11 mouse cellular contexts compared by ENCODE assay signal in genomic region chr10:40737274-40738112, GRCm38 (mm10). TPM values are rescaled to one million over a fixed set of nuclear protein-coding genes. Genes with fewer than 3 reads are reported as not detected.
DNase-seq lines count a peak whose midpoint lies in the region; ATAC-seq and TF ChIP-seq lines count a peak whose summit lies in the region.
"Had no signal": no experiment of that assay in that cellular context is flagged by ENCODE, and none has a peak within 500 bp of the region (broad histone marks: within the 10 kb centered on the region; RNA-seq: fewer than 3 reads in every experiment).

No protein-coding gene starts in this region.

- no peaks in the 10 kb centered on the region for H3K27me3 ChIP-seq in cerebellum, adult 2 months (ENCODE audit: control insufficient read depth, insufficient read depth, low read length)
- no peaks in the 10 kb centered on the region for H3K27me3 ChIP-seq in hindbrain, embryonic 12.5 days
- H3K27me3 ChIP-seq in midbrain, embryonic 15.5 days (replicated peaks), result no peaks in the 10 kb centered on the region

- H3K36me3 ChIP-seq in hindbrain, embryonic 12.5 days, result no peaks in the 10 kb centered on the region
- H3K36me3 ChIP-seq in midbrain, embryonic 15.5 days (replicated peaks), result no peaks in the 10 kb centered on the region

- 33% methylated on average over 22 of the region's 22 CpGs for WGBS in cerebellum, adult 2 months
- 62% methylated on average over 22 of the region's 22 CpGs for WGBS in hindbrain, embryonic 12.5 days
- WGBS in midbrain, embryonic 15.5 days, result 56% methylated on average over 22 of the region's 22 CpGs

- DNase-seq in cerebellum, adult 2 months, result peak in 1 of 2 experiments; percentile 21
- DNase-seq in cerebellum, adult 11 months, result no peak
- DNase-seq in layer of hippocampus, adult 2 months (ENCODE audit: low spot score in 2 of 2), result no peak
- DNase-seq in layer of hippocampus, adult 11-12 months (ENCODE audit: low spot score), result no peak
- DNase-seq in adrenal gland, postnatal 36 days, result no peak
- DNase-seq: gastrocnemius, postnatal 10 days; layer of hippocampus, postnatal 36 days had no signal

- H3K4me1 ChIP-seq in cerebellum, adult 2 months (ENCODE audit: control insufficient read depth, insufficient read depth, low read length), result 0 out of 2 replicates have a peak, but pooled peaks cover 5% of the 10 kb centered on the region
- peaks cover 2% of the 10 kb centered on the region; the same call in 1 of the 2 replicates for H3K4me1 ChIP-seq in hindbrain, embryonic 12.5 days
- peaks cover 13% of the 10 kb centered on the region; the same call in 1 of the 2 replicates for H3K4me1 ChIP-seq in midbrain, embryonic 15.5 days

- H3K9ac ChIP-seq in hindbrain, embryonic 12.5 days, result no peak overlapping the region; the same call in 1 of the 2 replicates
- peak overlapping the region; percentile 12; the same call in 1 of the 2 replicates for H3K9ac ChIP-seq in midbrain, embryonic 15.5 days

- no peaks in the 10 kb centered on the region for H3K9me3 ChIP-seq in hindbrain, embryonic 12.5 days (replicated peaks)
- no peaks in the 10 kb centered on the region for H3K9me3 ChIP-seq in midbrain, embryonic 15.5 days

- no peak overlapping the region for H3K27ac ChIP-seq in cerebellum, adult 2 months (ENCODE audit: insufficient read depth, low read length)
- H3K27ac ChIP-seq in layer of hippocampus, adult 2 months, result peak overlapping the region; percentile 95
- H3K27ac ChIP-seq in hindbrain, embryonic 12.5 days, result peak overlapping the region; percentile 69
- peak overlapping the region; percentile 51 for H3K27ac ChIP-seq in midbrain, embryonic 15.5 days

- ATAC-seq in hindbrain, embryonic 12.5 days (ENCODE audit: low FRiP score), result peak; percentile 82
- ATAC-seq in midbrain, embryonic 15.5 days (replicated peaks), result peak; percentile 88
- ATAC-seq in erythroblast, adult 5-6 weeks (replicated peaks; ENCODE audit: low FRiP score, poor library complexity, severe bottlenecking), result no peak

- peak overlapping the region; percentile 29 for H3K4me2 ChIP-seq in hindbrain, embryonic 12.5 days (replicated peaks)
- H3K4me2 ChIP-seq in midbrain, embryonic 15.5 days, result peak overlapping the region; percentile 17

- no peak for TF ChIP-seq CTCF in cerebellum, adult 2 months (IDR thresholded peaks at IDR 0.05; ENCODE audit: borderline replicate concordance, insufficient read depth, low read depth, low read length)
- TF ChIP-seq CTCF in layer of hippocampus, adult 2 months (conservative IDR thresholded peaks at IDR 0.05), result no peak

- peak overlapping the region; percentile 43 for H3K4me3 ChIP-seq in cerebellum, adult 2 months (replicated peaks; ENCODE audit: insufficient read depth, low read depth, low read length)
- peak overlapping the region; percentile 36 for H3K4me3 ChIP-seq in layer of hippocampus, adult 2 months
- H3K4me3 ChIP-seq in hindbrain, embryonic 12.5 days, result no peak overlapping the region
- peak overlapping the region; percentile 1; the same call in 1 of the 2 replicates for H3K4me3 ChIP-seq in midbrain, embryonic 15.5 days

- no peak for TF ChIP-seq POLR2A in cerebellum, adult 2 months (IDR thresholded peaks at IDR 0.05; ENCODE audit: borderline replicate concordance, insufficient read depth, low read length)

RNA-seq across cellular contexts. Expression of gene Mettl24, which starts 54.4 kb away (rescaled TPM):
- polyA plus RNA-seq in cerebellum, adult 2 months (2012; rRNA removed), result 0.62 and 0.76 TPM in 2 replicates
- 1 to 10 TPM; 2.0 to 2.8 TPM for total RNA-seq in layer of hippocampus, adult 2 months (2021)
- polyA plus RNA-seq in hindbrain, embryonic 12.5 days (2016; fragmentation: Nextera tagmentation; extraction: Ambion mirVana), result 0.39 and 0.59 TPM in 2 replicates
- 0.47 and 0.71 TPM in 2 replicates for polyA plus RNA-seq in midbrain, embryonic 15.5 days (2015; fragmentation: Nextera tagmentation; extraction: Ambion mirVana)
- total RNA-seq in adrenal gland, postnatal 36 days (2021), result 1 to 10 TPM; 7.8 to 8.5 TPM
- not detected in 2 replicates for total RNA-seq in erythroblast, adult 5-6 weeks (2015; ENCODE audit: low replicate concordance)
- not detected in 2 replicates for total RNA-seq in erythroblast, adult 5-6 weeks (2017; ENCODE audit: low replicate concordance)
- total RNA-seq: megakaryocyte progenitor cell, adult 5-6 weeks had no signal
